Mouse (Mus musculus) lung, postnatal 0 days (tissue): ENCODE measurements around the gene Npas3. TPM values are rescaled to one million over a fixed set of nuclear protein-coding genes. Genes with fewer than 3 reads are reported as not detected.

Source experiments
- ATAC-seq: fragments of 200-750 bp; cut with Nextera tagmentation; 2 replicates; pipeline ENCODE4 v1.8.0; 2017; ENCODE audit warnings: moderate library complexity
- DNase-seq: peaks from one replicate; pipeline ENCODE4 v3.0.0-alpha.2; 2016; ENCODE audit warnings: low spot score
- H3K27ac ChIP-seq: fragments of 300-500 bp; sonication (generic); 2 replicates; pipeline ENCODE4 v1.5.1; 2014; ENCODE audit warnings: antibody characterized with exemption, mild to moderate bottlenecking, low read length, mixed read lengths
- H3K27me3 ChIP-seq: fragments of 300-500 bp; sonication (generic); replicated peaks from 2 replicates; pipeline ENCODE4 v1.6.1; 2014; ENCODE audit warnings: low read length, mixed read lengths; ENCODE audit not compliant: insufficient read depth
- H3K36me3 ChIP-seq: fragments of 300-500 bp; sonication (generic); 2 replicates; pipeline ENCODE4 v1.6.1; 2014; ENCODE audit warnings: low read length, mixed read lengths; ENCODE audit not compliant: insufficient read depth
- H3K4me1 ChIP-seq: fragments of 300-500 bp; sonication (generic); 2 replicates; pipeline ENCODE4 v1.6.1; 2014; ENCODE audit warnings: antibody characterized with exemption, low read depth, low read length, mixed read lengths; ENCODE audit not compliant: insufficient read depth
- H3K4me2 ChIP-seq: fragments of 300-500 bp; sonication (generic); replicated peaks from 2 replicates; pipeline ENCODE4 v1.6.1; 2014; ENCODE audit warnings: low read depth, mild to moderate bottlenecking, low read length, moderate library complexity, mixed read lengths
- H3K4me3 ChIP-seq: fragments of 300-500 bp; sonication (generic); 2 replicates; pipeline ENCODE4 v1.5.1; 2014; ENCODE audit warnings: low read depth, low read length
- H3K9ac ChIP-seq: fragments of 300-500 bp; sonication (generic); replicated peaks from 2 replicates; pipeline ENCODE4 v1.6.1; 2014; ENCODE audit warnings: low read depth, mild to moderate bottlenecking
- H3K9me3 ChIP-seq: fragments of 300-500 bp; sonication (generic); 2 replicates; pipeline ENCODE4 v1.6.1; 2016; ENCODE audit warnings: low read length, mixed read lengths
- CTCF ChIP-seq: IDR thresholded peaks from 2 replicates; pipeline ENCODE4 v1.5.1; 2016; ENCODE audit warnings: antibody characterized with exemption, mild to moderate bottlenecking
- EP300 ChIP-seq: IDR thresholded peaks from 2 replicates; pipeline ENCODE4 v1.6.1; 2016; ENCODE audit warnings: antibody characterized with exemption, mild to moderate bottlenecking, control low read depth
- WGBS: fragments of 180-500 bp; shearing (Covaris S2); extraction: QIAGEN DNeasy Blood & Tissue Kit; methylation state at CpG from one replicate; pipeline ENCODE4 v1.1.7; 2014; 5-methylcytosine and 5-hydroxymethylcytosine counted together
- polyA plus RNA-seq: library from polyadenylated mRNA; unstranded; fragments of >200 nt; fragmentation: Nextera tagmentation; extraction: Ambion mirVana; gene quantifications from 2 replicates; pipeline ENCODE4 v1.2.1, GENCODE M21; 2015

Gene Npas3
- polyA plus RNA-seq, 1 experiment from 2014 or later, result 0.17 TPM

DNA sequence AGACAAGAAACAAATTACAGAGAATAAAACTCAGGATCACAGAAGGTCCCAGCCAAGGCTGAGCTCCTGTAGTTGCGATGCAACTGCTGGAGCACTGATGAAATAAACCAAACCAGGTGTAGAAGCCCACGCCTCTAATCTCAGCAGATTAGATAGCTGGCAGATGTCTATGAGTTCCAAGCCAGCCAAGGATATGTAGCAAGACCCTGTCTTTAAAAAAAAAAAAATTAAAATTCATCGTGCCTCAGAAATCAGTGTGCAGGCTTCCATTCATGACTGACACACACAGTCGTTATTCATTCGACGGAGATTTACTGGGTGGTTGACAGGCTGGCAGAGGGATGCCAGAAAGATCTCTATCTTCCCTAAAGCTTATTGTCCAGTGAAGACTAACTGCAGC lies 849.7 kb downstream of the Npas3 start:
- Histone ChIP-seq H3K4me1 (no peaks in the 10 kb centered on the region), H3K4me2 (no peak overlapping the region), H3K27me3 (0 out of 2 replicates have a peak, but pooled peaks cover 5% of the 10 kb centered on the region), H3K9ac (no peak overlapping the region), H3K27ac (no peak overlapping the region), H3K4me3 (no peak overlapping the region), H3K9me3 (no peaks in the 10 kb centered on the region), H3K36me3 (no peaks in the 10 kb centered on the region)
- DNase-seq, result no peak
- no peak for ATAC-seq
- WGBS, result 81% methylated on average over 6 of the region's 6 CpGs
- TF ChIP-seq CTCF, result no peak
- TF ChIP-seq EP300, result no peak

DNA sequence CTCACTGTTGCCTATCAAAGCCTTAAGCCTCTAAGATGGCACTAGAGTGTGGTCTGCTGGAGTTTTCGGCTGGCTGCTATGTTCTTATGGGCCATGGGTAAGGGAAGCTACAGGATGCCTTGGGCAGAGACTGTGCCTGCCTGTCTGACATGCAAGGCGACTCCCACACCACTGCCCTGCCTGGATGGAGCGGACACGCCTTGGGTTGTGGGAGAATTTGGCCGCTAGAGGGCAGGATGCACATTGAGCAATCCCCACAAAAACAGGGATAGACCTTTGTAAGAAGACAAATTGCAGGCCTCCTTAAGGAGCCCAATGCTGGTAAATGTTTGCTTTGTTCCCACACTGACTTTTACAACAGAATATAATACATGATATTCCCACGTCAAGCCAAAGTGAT lies 850.3 kb downstream of the Npas3 start:
- TF ChIP-seq EP300, result no peak
- TF ChIP-seq CTCF, result peak; percentile 94
- Histone ChIP-seq H3K27ac (no peak overlapping the region), H3K4me1 (no peaks in the 10 kb centered on the region), H3K4me2 (no peak overlapping the region), H3K9ac (no peak overlapping the region), H3K9me3 (no peaks in the 10 kb centered on the region), H3K36me3 (no peaks in the 10 kb centered on the region), H3K27me3 (0 out of 2 replicates have a peak, but pooled peaks cover 5% of the 10 kb centered on the region), H3K4me3 (no peak overlapping the region)
- 9% methylated on average over 6 of the region's 6 CpGs for WGBS
- DNase-seq (peak; percentile 76), ATAC-seq (peak; percentile 47)

DNA sequence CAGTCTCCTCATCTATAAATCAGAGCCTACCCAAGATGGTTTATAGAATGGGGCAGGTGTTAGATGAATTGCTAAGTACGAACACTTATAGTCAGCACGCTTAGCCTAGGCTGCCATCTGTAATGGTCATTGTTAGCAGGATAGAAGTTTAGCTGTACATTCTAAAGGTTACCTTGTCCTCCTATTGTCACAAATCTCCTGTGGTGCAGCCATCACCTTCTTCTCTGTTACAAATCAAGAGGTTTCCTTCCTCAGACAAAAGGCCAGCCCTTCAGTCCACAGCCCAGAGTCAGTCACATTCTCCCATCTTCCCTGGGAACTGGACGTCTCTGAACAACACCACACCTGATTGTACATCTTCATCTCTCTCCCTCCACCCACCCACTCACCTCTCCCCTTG lies 851.0 kb downstream of the Npas3 start:
- H3K9ac ChIP-seq, result no peak overlapping the region
- H3K36me3 ChIP-seq, result no peaks in the 10 kb centered on the region
- no peak overlapping the region for H3K27ac ChIP-seq
- TF ChIP-seq EP300 (no peak), CTCF (no peak)
- DNase-seq (no peak), ATAC-seq (no peak)
- H3K4me3 ChIP-seq, result no peak overlapping the region
- no peaks in the 10 kb centered on the region for H3K4me1 ChIP-seq
- H3K27me3 ChIP-seq, result 0 out of 2 replicates have a peak, but pooled peaks cover 5% of the 10 kb centered on the region
- 94% methylated on average over 3 of the region's 3 CpGs for WGBS
- H3K9me3 ChIP-seq, result no peaks in the 10 kb centered on the region
- H3K4me2 ChIP-seq, result no peak overlapping the region

DNA sequence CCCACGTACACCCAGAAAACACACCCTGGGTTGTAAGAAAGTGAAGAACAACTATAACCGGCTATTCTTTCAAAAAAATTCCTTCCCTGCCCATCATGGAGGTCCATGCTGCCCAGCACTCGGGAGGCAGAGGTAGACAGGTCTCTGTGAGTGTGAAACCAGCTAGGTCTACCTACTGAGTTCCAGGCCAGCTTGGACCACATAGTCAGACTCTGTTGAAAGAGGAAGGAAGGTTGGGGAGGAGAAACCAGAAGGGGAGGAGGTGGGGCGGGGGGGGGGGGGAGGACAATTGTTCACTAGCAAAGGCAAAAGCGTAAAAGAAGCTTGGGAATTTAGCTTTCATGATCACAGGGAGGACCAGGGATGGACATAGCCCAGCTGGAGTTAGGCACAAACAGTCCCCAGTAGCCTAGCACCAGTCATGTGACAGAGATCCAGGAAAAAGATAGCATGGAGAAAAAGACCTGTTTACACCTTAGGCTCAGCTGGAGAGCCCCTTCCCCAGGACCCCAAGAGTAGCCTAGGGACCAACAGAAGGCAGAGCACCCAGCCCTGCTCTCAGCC lies 852.9 kb downstream of the Npas3 start:
- 71% methylated on average over 5 of the region's 5 CpGs for WGBS
- H3K4me1 ChIP-seq, result no peaks in the 10 kb centered on the region
- no peak overlapping the region for H3K4me3 ChIP-seq
- H3K9me3 ChIP-seq, result no peaks in the 10 kb centered on the region
- H3K27me3 ChIP-seq, result 0 out of 2 replicates have a peak, but pooled peaks cover 5% of the 10 kb centered on the region
- ATAC-seq (no peak), DNase-seq (no peak)
- no peak overlapping the region for H3K9ac ChIP-seq
- no peak overlapping the region for H3K27ac ChIP-seq
- no peak overlapping the region for H3K4me2 ChIP-seq
- no peaks in the 10 kb centered on the region for H3K36me3 ChIP-seq
- TF ChIP-seq EP300 (no peak), CTCF (no peak)

DNA sequence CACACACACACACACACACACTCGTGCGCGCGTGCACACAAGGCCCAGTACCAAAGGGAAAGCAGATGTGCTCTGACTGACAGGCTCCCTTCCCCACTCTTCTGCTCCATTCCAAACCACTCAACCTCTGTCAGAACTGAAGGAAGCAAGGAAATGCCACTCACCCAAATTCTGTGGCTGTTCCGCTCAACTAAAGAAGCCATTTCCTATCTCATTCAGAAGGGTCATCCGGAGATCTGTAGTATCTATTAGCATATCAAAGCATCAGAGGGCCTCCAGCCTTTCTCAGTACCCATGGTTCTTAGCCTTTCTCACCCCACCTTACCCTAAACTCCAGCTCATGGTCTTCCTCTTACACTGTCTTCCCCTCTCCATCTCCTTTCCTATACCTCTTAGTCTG lies 854.0 kb downstream of the Npas3 start:
- H3K27me3 ChIP-seq, result 0 out of 2 replicates have a peak, but pooled peaks cover 5% of the 10 kb centered on the region
- H3K9ac ChIP-seq, result no peak overlapping the region
- H3K9me3 ChIP-seq, result no peaks in the 10 kb centered on the region
- no peak overlapping the region for H3K27ac ChIP-seq
- ATAC-seq (no peak), DNase-seq (no peak)
- no peaks in the 10 kb centered on the region for H3K4me1 ChIP-seq
- H3K36me3 ChIP-seq, result no peaks in the 10 kb centered on the region
- no peak overlapping the region for H3K4me2 ChIP-seq
- TF ChIP-seq EP300 (no peak), CTCF (no peak)
- no peak overlapping the region for H3K4me3 ChIP-seq
- 74% methylated on average over 6 of the region's 6 CpGs for WGBS

DNA sequence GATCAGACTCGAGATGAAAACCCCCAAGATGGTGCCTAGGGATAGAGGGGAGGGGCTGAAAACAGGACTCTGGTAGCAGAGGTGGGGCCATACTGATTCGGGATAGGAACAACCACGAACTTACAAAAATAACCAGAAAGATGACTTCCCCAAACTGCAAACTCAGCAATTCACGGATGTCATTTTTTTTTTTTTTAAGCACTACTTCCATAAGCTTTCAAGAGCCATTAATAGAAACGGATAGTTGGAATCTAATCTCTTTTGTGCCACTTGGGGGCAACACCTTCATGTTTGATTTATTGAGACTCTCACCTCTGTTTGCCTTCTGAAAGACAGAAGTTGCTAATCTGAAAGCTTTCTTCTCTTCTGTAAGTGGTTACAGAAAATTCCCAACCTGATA lies 857.1 kb downstream of the Npas3 start:
- TF ChIP-seq CTCF, result peak; percentile 45
- TF ChIP-seq EP300, result no peak
- Histone ChIP-seq H3K27me3 (no peaks in the 10 kb centered on the region), H3K27ac (no peak overlapping the region), H3K9ac (no peak overlapping the region), H3K4me2 (no peak overlapping the region), H3K36me3 (no peaks in the 10 kb centered on the region), H3K9me3 (no peaks in the 10 kb centered on the region), H3K4me1 (no peaks in the 10 kb centered on the region), H3K4me3 (no peak overlapping the region)
- 16% methylated on average over 5 of the region's 5 CpGs for WGBS
- DNase-seq (peak; percentile 63), ATAC-seq (no peak)

DNA sequence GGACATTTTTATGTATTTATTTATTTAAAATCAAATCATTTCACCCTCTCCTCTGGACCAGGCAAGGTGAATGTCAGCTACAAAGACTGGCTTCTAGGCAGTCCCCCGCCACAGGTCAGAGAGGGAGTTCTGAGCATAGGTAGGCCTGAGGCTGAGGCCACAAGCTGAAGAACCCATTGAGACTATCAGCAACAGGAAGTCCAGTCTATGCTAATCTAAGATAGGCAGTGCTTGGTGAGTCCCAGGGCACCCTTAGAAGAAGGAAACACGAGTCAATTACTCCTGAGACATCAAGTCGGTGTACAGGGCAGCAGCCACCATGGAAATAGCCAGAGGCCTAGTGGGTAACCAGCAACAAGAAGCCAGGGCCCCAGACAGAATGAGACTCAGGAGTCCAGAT lies 857.5 kb downstream of the Npas3 start:
- H3K36me3 ChIP-seq, result no peaks in the 10 kb centered on the region
- no peak overlapping the region for H3K27ac ChIP-seq
- no peaks in the 10 kb centered on the region for H3K27me3 ChIP-seq
- DNase-seq (no peak), ATAC-seq (no peak; the same call in 1 of the 2 replicates)
- H3K4me1 ChIP-seq, result no peaks in the 10 kb centered on the region
- no peaks in the 10 kb centered on the region for H3K9me3 ChIP-seq
- WGBS, result 71% methylated on average over 3 of the region's 3 CpGs
- no peak overlapping the region for H3K4me2 ChIP-seq
- TF ChIP-seq CTCF, result no peak
- TF ChIP-seq EP300, result no peak
- H3K9ac ChIP-seq, result no peak overlapping the region
- no peak overlapping the region for H3K4me3 ChIP-seq
